Mouse (Mus musculus) monocyte, adult 5-6 weeks (primary cell): ENCODE results near the gene Gps1. TPM values are rescaled to one million over a fixed set of nuclear protein-coding genes. Genes with fewer than 3 reads are reported as not detected.
"Not testable (repeated sequence)": the region's sequence is repeated elsewhere in the genome, so short reads cannot be mapped to it uniquely, and the experiment has no call there.

Source experiments
- ATAC-seq: fragments of 153-309, 156-312 bp; replicated peaks from 2 replicates; pipeline ENCODE4 v1.8.0; 2017; ENCODE audit warnings: mild to moderate bottlenecking; ENCODE audit not compliant: low TSS enrichment, insufficient number of reproducible peaks, severe bottlenecking, poor library complexity, low FRiP score
- total RNA-seq: library from RNA; stranded (forward); fragments of 200-1000, 200-491, 200-594 nt; gene quantifications from 3 replicates; pipeline ENCODE4 v1.2.3, GENCODE M21; 2017

Gene Gps1
- total RNA-seq: 55.0 to 59.6 TPM (median 55.7 TPM) in 3 replicates

DNA sequence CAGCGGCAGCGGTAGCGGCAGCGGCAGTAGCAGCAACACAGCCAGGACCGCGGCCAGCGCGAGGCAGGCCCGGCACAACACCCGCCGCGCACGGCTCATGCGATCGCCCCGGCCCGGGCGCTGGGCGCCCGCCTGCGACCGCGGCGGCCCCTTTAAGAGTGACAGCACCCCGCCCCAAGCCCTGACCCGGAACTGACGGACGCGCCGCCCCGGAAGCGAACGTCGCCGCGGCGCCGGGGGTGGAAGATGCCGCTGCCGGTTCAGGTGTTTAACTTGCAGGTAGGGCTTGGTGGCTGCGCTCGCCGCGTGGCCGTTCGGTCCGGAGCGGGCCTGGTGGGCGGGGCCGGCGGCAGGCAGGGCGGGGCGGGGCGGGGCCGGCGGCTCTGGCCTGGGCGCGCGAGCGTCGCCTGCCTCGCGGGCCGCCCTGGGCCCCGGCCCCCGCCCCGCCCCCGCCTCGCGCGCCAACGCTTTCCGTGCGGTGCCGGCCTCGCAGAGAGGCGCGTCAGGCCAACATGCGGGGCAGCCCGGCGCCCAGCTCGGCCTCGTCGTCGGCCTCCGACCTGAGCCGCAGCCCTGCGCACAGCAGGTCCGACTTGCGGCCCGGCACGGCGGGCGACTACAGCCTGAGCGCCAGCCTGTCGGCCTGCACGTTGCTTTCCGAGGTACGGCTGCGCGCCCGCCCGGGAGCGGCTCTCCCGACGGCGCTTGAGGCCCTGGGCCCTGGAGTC, at the start of gene Gps1, which contains the start of gene Rfng:
Gps1 (plus strand) TSS at position 209 of the 728 bp plus-strand sequence.
Rfng (minus strand) TSS at position 144 of the 728 bp plus-strand sequence.
- no peak for ATAC-seq

DNA sequence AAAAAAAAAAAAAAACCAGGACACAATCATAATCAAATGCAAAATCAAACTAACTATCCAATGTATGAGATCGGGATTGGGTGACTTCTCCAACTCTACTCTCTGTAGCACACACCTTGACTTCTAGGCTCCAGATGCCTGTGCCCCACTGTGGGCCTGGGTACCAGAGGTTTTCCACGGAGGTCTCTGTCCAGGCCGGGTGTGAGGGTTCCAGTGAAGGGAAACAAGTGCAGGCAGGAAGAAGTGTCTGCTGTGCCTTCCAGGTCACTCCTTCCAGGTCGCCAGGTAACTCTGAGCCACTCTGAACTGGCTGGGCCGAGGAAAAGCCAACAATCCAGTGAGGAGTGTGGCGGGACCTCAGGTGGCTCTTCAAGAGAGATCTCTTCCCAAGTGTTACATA, 47.6 kb upstream of the Gps1 start:
- ATAC-seq: no peak

DNA sequence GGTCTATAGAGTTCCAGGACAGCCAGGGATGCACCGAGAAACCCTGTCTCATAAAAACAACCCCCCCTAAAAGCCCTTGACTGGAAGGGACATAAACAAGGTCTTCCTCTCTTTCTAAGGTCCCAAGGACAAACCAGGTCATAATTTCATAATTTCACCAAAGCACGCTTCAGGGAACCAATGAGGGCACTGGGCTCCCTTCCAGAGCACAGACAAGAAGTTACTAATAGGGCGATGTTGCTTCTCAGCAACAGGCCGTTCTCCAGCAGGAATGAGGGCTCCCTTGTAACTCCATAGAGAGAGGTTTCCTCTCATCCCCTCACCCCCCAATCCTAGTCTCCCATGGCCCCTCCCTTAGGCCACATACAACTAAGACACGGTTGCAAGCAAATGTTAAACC, 43.1 kb upstream of the Gps1 start:
- no peak for ATAC-seq

DNA sequence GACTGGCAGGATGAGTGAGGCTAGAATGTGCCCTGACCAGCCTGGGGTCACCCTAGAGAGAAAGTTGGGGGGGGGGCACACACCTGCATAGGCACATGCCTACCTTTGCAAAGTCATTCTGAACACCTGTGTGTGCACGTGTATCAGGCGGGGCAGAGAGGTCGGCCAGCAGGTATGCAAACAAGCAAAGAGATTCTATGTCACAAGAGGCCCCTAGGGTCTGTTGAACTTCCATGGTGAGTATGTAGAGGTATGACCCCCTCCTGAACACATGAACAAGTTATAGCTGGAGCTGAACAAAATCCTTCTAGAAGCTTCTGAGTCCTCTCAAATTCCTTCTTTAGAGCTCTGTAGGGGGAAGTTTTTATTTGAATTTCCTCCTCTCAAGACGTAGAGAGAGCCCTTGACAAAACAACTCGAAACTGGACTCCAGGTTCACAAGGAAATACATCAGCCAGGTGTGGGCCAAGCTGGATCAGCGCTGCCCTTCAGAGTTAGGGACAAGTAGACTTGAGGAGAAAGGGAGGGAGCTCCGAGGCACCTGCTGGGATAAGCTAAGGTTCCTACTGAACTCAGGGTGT, 39.9 kb upstream of the Gps1 start:
- no peak for ATAC-seq

DNA sequence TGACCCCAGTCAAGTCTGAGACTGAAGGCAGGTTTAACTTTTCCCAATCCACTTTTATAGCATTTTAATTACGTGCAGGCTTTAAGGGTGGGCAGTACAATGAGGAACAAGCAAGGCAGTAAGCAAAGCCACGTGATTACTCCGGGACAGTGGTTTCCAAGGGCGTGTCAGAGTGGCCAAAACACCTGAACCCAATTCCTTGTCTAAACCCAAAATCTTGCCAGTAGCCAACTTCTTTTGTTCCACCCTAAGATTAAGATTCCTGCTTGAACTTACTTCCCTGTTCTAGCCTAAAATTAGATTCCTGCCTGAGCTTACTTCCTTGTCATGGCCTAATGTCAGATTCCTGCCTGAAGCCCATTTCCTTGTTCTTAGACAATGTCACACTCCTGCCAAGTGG, 36.1 kb upstream of the Gps1 start:
- no peak for ATAC-seq

DNA sequence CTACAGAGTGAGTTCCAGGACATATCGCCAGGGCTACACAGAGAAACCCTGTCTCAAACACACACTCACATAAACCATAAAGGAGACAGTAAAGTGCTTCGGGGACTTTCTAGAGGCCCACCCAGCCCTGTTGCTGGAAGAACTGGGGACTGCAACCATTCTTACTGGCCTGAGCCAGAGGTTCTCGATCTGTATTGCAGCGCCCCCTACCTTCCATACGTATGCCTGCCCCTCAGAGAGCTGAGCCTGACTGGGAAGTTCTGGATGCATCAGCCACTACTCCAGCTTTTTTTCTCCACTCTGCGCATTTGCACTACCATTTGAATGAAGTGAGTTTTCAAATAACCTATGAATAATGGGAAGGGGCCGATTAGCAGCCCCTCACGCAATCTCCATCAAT, 34.6 kb upstream of the Gps1 start:
- ATAC-seq: peak; percentile 87

DNA sequence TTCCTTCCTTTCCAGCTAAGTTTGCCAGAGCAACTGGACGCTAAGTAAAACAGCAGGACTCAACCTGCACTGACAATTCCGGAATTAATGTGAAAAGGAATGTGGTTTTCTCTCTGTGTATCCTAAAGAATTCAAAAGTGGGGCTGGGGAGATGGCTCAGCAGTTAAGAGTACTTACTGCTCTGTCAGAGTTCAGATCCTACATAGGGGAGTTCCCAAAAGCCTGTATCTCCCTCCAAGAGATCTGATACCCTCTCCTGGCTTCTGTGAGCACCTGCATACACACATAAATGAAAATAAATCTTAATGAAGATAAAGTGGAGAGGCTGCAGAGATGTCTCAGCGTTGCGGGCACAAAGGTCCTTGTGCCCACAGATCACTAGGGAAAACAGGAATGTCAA, 32.5 kb upstream of the Gps1 start:
- no peak for ATAC-seq

DNA sequence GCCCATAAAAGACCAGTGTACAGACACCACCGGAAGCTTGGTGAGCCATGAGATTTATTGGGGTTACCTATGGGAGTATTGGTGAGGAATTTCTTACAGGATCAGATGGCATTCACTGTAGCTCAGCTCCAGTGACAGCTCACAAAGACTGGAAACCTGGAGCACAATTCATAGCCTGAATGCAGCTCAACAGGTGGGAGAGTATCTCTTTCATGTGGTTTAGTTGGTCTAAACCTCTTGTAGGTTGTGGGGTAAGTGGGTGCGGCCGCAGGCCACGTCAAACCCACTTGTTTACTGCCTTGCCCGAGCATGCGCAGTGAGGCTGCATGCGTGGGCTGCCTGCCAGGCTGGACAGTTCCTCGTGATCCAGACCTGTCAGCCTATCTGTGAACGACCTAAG, 23.8 kb upstream of the Gps1 start:
- no peak for ATAC-seq

DNA sequence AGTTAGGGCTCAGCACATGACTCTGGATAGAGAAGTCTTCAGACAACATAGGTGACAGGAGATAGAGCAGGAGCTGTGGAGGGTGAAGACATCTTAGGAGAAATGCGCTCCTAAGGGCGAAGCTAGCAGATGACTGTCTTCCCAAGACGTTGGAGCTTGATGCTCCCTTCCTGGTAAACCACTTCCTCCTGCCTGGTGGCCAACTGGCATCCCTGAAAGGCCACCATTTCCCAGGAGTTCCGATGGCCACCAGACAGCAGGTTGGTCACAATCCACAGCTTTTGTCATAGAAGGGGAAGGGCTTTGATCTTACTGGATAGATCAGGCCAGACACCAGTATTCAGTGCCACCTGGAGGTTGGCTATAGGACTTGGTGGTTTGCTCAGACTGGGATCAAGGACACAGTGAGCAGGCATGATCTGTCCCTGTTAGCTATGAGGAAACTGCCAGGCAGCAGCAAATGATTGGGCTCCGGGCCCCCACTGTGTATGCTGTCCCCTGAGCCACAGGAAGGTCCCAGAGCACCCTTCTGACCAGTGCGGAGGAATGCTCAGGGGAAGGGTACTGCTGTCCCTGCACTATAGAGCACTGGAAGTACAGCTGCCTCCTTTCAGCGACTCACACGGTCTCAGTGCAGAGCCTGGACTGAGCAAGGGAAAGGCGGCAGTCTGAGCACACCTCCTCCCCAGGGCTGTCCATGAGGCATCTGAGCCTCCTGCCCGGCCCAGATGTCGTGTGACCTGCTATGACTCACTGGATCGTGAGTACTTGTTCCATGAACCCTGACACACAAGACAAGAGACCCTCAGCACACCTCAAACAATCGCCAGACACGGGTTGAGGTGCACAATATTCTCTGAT, 22.0 kb upstream of the Gps1 start:
- no peak for ATAC-seq

DNA sequence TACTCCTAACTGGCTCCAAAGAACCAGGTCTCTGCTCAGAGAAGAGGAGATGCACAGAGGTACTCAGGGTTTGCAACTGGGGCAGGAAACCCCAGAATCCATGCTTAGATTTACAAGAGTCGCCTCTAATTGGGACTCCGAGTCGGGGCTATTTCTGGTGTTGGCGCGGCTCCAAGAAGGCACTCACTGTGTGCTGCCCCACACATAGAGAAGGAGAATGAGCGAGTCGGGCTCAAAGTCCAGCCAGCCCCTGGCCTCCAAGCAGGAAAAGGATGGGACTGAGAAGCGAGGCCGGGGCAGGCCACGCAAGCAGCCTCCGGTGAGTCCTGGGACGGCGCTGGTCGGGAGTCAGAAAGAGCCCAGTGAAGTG, 21.4 kb upstream of the Gps1 start, which contains the start of gene Hmga1b:
Hmga1b (plus strand) TSS at position 123 of the 370 bp plus-strand sequence.
- ATAC-seq: not testable (repeated sequence)

DNA sequence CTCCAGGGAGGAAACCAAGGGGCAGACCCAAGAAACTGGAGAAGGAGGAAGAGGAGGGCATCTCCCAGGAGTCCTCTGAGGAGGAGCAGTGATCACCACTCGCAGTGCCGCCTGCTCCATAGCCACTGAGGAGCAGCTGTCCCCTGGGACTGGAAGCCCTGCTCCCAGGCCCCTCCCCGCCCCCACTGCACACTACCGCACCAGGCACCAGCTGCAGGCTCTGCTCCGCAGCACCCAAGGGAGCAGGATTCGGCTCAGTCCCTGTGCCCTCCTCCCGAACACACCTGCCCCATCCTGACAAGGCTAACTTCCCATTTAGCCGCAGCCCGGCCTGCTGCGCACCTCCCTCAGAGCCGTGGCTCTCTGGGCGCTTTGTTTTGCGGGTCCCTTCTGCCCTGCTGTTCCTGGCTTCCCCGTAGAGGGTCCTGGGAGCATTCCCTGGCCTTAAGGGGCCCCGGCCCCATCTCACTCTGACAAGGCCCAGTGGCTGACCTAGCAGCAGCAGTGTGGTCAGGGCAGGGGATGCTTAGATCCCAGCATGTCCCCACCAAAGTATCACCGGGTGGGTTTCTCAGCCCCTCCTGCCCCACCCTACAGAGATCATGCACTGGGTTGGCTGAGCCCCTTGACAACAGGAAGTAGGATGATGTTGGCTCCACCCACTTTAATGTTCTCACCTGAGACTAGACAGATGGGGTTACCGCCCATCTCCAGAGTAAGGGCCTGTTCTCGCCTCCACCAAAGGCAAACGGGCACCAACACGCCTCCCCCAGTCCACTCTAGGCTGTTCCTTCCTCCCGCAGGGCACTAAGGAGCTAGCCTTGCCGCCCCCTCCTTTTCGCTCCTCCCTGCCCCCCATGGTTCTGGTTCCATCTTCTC, 20.7 kb upstream of the Gps1 start:
- ATAC-seq: not testable (repeated sequence)

DNA sequence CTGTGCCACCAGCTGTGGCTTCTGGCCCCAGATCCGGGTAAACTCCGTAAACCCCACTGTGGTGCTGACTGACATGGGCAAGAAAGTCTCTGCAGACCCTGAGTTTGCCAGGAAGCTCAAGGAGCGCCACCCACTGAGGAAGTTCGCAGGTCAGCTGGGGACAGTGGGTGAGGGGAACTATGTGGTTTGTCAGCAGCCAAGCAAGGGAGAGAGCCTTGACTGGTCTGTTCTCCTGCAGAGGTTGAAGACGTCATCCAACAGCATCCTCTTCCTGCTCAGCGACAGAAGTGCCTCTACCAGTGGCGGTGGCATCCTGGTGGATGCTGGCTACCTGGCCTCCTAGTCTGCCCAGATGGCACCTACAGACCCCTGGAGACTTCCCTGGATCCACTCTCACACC, 17.0 kb upstream of the Gps1 start:
- peak; percentile 62 for ATAC-seq

DNA sequence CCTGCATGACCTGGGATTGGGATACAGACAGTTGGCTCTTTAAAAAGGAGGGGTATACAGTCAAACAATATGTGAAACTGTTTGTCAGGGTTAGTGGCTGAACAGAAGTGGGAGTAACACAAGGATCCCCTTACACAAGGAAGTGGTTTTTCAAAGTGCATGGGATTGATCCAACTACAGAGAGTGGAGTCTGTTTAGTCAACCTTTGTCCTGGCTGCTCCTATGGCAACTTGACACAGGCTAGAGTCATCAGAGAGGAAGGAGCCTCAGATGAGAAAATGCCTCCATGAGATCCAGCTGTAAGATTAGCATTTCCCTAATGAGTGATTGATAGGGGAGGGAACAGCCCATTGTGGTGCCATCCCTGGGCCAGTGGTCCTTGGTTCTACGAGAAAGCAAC, 15.9 kb upstream of the Gps1 start:
- ATAC-seq: no peak

DNA sequence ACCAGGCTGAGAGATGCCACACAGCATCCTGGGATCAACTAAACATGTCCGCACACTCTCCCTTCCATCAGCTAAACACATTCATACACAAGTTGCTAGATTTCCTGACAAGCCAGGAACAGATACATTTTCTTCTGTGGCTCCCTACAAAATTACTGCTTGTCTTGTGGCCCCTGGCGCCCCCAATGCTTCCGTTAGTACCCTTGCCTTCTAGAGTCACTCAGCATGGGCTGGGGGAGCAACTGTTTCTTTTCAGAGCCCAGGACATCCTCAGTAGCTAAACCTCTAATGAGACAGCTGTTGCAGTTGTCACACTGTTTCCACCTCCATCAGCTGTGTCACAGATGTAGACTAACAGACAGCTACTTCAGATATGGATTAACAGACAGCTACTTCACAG, 11.3 kb upstream of the Gps1 start:
- ATAC-seq: no peak

DNA sequence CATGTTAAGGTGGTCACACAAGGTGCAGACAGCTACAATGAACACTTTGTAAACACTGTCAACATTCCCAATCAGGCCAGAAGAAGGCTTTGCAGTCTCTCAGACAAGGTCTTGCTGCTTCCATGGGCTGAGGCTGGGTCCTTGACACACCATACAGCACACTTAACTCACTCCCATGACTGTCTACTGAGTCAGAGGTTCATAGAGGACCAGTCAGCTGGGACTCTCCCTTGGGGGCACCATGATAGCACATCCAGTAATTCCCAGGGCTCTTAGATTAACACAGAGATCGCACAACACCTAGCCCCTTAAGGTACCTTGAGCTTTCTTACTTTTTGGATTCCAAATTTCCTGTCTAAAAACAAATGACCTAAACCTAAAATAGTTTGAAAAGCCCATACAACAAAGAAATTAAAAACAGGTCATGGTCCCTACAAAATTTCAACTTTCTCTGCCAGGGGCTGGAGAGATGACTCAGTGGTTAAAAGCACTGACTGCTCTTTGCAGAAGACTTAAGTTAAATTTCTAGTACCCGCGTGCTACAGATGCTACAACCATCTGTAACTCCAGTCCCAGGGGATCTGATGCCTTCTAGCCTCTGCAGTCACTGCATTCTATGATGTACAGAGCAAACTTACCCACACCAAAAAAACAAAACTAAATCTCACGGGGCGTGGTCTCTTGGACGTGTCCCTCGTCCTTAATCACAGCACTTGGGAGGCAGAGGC, 10.4 kb upstream of the Gps1 start:
- ATAC-seq: no peak

DNA sequence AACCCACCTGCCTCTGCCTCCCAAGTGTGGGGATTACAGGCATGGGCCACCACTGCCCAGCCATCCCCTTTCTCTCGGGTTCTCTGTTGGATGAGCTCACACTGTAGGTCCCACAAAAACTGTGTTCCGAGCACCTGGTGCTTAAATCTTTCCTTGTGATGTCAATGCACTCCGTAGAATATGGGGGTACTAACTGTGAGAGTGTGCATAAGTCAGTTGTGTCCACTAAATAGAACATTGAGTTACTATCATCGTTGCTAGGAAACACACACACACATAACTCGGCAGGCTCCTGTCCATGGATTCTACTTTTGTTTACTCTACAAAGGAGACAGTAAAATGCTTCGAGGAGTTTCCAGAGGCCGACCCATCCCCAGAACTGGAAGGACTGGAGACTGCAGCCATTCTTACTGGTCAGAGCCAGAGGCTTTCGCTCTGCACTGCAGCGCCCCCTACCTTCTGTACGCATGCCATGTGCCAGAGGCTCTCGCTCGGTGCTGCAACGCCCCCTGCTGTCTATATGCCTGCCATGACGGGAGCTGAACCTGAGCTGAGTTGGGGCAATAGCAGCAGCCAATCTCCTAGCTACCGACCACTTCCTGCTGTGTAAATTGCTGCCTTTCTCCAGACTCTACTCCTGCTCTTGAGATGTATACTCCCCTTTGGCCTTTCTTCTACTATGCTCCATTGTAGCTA, 8.2 kb upstream of the Gps1 start:
- ATAC-seq: peak; percentile 98

DNA sequence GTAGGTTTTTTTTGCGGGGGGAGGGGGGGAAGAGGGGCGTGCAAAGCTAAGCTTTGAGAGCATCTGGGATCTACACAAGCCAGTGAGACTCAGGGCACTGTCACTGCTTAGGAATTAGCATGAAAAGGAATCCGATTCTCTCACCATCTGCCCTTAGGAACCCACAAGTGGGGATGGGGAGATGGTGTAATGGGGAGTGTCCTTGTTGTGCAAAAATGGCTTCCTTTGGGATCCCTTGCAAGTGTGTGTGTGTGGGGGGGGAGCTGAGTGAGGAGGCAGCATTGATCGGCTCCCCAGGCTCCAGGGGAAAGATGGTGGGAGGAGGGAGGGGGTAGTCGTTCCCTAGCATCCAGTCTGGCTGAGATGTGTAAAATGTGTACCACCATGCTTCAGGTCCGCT, 6.9 kb upstream of the Gps1 start:
- ATAC-seq: no peak

DNA sequence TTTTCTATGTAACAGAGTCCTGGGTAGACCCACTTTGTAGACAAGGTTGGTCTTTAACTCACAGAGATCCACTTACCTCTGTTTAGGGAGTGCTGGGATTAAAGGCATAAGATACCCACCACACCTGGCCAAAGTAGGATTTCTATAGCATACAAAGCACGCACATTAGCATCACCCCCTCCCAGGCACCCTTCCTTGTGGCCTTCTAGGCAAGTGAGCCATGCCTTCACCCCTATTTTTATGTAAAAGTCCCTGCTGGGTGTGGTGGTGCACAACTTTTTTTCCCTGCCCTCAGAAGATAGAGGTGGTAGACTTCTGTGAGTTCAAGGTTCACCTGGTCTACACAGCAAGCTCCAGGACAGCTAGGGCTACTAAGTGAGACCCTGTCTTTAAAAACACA, 4.2 kb upstream of the Gps1 start:
- ATAC-seq: no peak
